Mouse (Mus musculus) cortical plate, adult 2 months (tissue): ENCODE results near the gene Galnt7.

Source experiments
- CTCF ChIP-seq: fragments of 200-500 bp; IDR thresholded peaks from 2 replicates; pipeline ENCODE4 v1.5.1; 2011; ENCODE audit warnings: mild to moderate bottlenecking, control low read depth, low read length; ENCODE audit not compliant: insufficient read depth; ENCODE audit errors: extremely low read depth
- POLR2A ChIP-seq: fragments of 200-500 bp; IDR thresholded peaks from 2 replicates; pipeline ENCODE4 v1.6.1; 2011; ENCODE audit warnings: mild to moderate bottlenecking, low read length, control low read depth; ENCODE audit not compliant: insufficient read depth; ENCODE audit errors: extremely low read depth

- no peak for TF ChIP-seq CTCF
- TF ChIP-seq POLR2A: no peak
These were observed 172.2 kb downstream of the Galnt7 start for GRCm38 (mm10) chr8:57480606-57481005.
